Mouse (Mus musculus): ENCODE measurements around the gene D16Ertd472e. TPM values are rescaled to one million over a fixed set of nuclear protein-coding genes. Genes with fewer than 3 reads are reported as not detected.
"Not testable (repeated sequence)": the region's sequence is repeated elsewhere in the genome, so short reads cannot be mapped to it uniquely, and the experiment has no call there.

D16Ertd472e gene
- total RNA-seq, 1 experiment: 23.7 TPM

- no peak overlapping the region for H3K9ac ChIP-seq (ENCODE audit: insufficient read depth, low read depth, low read length, poor library complexity, severe bottlenecking)
- TF ChIP-seq CHD2 (IDR thresholded peaks at IDR 0.05; ENCODE audit: low read depth, low read length): no peak
- TF ChIP-seq ZNF384 (IDR thresholded peaks at IDR 0.05; ENCODE audit: low read depth, low read length): no peak
- no peak for TF ChIP-seq ZC3H11A (IDR thresholded peaks at IDR 0.05; ENCODE audit: borderline replicate concordance, low read depth, low read length)
- TF ChIP-seq HCFC1 (IDR thresholded peaks at IDR 0.05; ENCODE audit: borderline replicate concordance, insufficient read depth, low read length): no peak
- no peak for TF ChIP-seq MAFK (IDR thresholded peaks at IDR 0.05; ENCODE audit: insufficient read depth, low read depth, low read length)
- H3K27ac ChIP-seq (ENCODE audit: insufficient read depth, low read depth, low read length, poor library complexity, severe bottlenecking): no peak overlapping the region
- H3K4me1 ChIP-seq (ENCODE audit: control insufficient read depth in 2 of 2, insufficient read depth in 2 of 2, low read length in 2 of 2, poor library complexity in 1 of 2): no peaks in the 10 kb centered on the region
- no peak for DNase-seq (ENCODE audit: low read depth, low spot score)
- no peaks in the 10 kb centered on the region for H3K36me3 ChIP-seq (ENCODE audit: control insufficient read depth, insufficient read depth, low read length, poor library complexity, severe bottlenecking)
- H3K4me3 ChIP-seq (ENCODE audit: insufficient read depth in 1 of 2, low read depth in 1 of 2, low read length in 2 of 2, poor library complexity in 1 of 2, severe bottlenecking in 1 of 2): no peak overlapping the region
- no peaks in the 10 kb centered on the region for H3K9me3 ChIP-seq (ENCODE audit: control insufficient read depth, insufficient read depth, low read depth, low read length)
- in situ Hi-C loops (cut with MboI; ENCODE audit: low sequenced_read_pairs in 2 of 2, unreplicated experiment in 2 of 2): no loop called here
Measured at GRCm38 (mm10) chr16:78511526-78511925, 65.0 kb downstream of the D16Ertd472e start.

DNA sequence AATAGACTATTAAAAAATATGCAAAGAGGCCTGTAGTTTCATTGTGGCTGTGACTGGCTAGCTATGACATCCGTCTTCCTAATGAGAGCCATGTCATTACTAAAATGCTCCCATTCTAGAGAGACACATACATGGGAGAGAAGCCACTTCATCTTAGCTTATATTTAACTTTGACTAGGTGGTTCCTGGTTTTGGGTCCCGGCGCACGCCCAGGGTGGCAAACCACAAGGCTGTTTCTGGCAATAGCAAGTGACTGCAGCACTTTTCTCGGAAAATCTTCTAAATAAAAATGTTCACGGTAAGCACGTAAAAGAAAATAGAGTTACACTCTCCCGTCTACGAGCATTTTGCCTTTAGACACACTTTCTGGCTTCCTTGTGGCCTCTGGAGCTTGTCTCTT, 74.0 kb downstream of the D16Ertd472e start:
- TF ChIP-seq HCFC1 (IDR thresholded peaks at IDR 0.05; ENCODE audit: borderline replicate concordance, insufficient read depth, low read length): no peak
- TF ChIP-seq MAFK (IDR thresholded peaks at IDR 0.05; ENCODE audit: insufficient read depth, low read depth, low read length): no peak
- no peak for TF ChIP-seq ZC3H11A (IDR thresholded peaks at IDR 0.05; ENCODE audit: borderline replicate concordance, low read depth, low read length)
- TF ChIP-seq CHD2 (IDR thresholded peaks at IDR 0.05; ENCODE audit: low read depth, low read length): no peak
- TF ChIP-seq ZNF384 (IDR thresholded peaks at IDR 0.05; ENCODE audit: low read depth, low read length): no peak
- Histone ChIP-seq H3K9me3 (ENCODE audit: control insufficient read depth, insufficient read depth, low read depth, low read length) (no peaks in the 10 kb centered on the region), H3K9ac (ENCODE audit: insufficient read depth, low read depth, low read length, poor library complexity, severe bottlenecking) (no peak overlapping the region), H3K4me3 (ENCODE audit: insufficient read depth in 1 of 2, low read depth in 1 of 2, low read length in 2 of 2, poor library complexity in 1 of 2, severe bottlenecking in 1 of 2) (no peak overlapping the region), H3K27ac (ENCODE audit: insufficient read depth, low read depth, low read length, poor library complexity, severe bottlenecking) (no peak overlapping the region), H3K4me1 (ENCODE audit: control insufficient read depth in 2 of 2, insufficient read depth in 2 of 2, low read length in 2 of 2, poor library complexity in 1 of 2) (no peaks in the 10 kb centered on the region), H3K36me3 (ENCODE audit: control insufficient read depth, insufficient read depth, low read length, poor library complexity, severe bottlenecking) (no peaks in the 10 kb centered on the region)
- no peak for DNase-seq (ENCODE audit: low read depth, low spot score)
- in situ Hi-C loops (cut with MboI; ENCODE audit: low sequenced_read_pairs in 2 of 2, unreplicated experiment in 2 of 2): no loop called here

- H3K36me3 ChIP-seq (ENCODE audit: control insufficient read depth, insufficient read depth, low read length, poor library complexity, severe bottlenecking); DNase-seq (ENCODE audit: low read depth, low spot score); H3K27ac ChIP-seq (ENCODE audit: insufficient read depth, low read depth, low read length, poor library complexity, severe bottlenecking); H3K9ac ChIP-seq (ENCODE audit: insufficient read depth, low read depth, low read length, poor library complexity, severe bottlenecking); H3K9me3 ChIP-seq (ENCODE audit: control insufficient read depth, insufficient read depth, low read depth, low read length); H3K4me1 ChIP-seq (ENCODE audit: control insufficient read depth in 2 of 2, insufficient read depth in 2 of 2, low read length in 2 of 2, poor library complexity in 1 of 2); in situ Hi-C loops (cut with MboI; ENCODE audit: low sequenced_read_pairs in 2 of 2, unreplicated experiment in 2 of 2): not testable (repeated sequence)
- 0 out of 4 replicates have a peak overlapping the region, but pooled peaks of 1 of the 2 experiments have one; percentile 2 for H3K4me3 ChIP-seq (ENCODE audit: insufficient read depth in 1 of 2, low read depth in 1 of 2, low read length in 2 of 2, poor library complexity in 1 of 2, severe bottlenecking in 1 of 2)
Measured at GRCm38 (mm10) chr16:78492696-78493095, 83.8 kb downstream of the D16Ertd472e start.

DNA sequence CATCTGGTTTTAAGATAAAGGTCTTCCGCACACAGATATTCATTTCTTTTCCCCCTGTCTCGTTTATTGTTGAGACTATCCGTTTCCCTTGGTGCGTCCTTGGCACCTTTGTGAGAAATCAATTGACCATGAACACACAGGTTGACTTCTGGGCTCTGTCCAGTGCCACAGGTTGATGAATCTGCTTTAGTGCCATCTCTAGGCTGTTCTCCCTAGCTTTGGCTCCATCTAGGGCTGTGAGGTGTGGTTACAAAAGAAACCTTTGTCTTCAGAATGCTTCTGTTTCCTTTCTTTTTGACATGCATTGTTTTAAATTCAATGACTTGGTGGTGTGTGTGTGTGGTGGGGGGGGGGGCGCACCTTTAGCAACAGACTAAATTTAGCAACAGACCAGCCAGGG, 85.7 kb downstream of the D16Ertd472e start:
- H3K4me1 ChIP-seq (ENCODE audit: control insufficient read depth in 2 of 2, insufficient read depth in 2 of 2, low read length in 2 of 2, poor library complexity in 1 of 2): peaks cover 3 to 9% of the 10 kb centered on the region in 2 experiments; a peak in 2 of 4 replicates
- peak overlapping the region; percentile 61; the same call in 1 of the 2 replicates for H3K9ac ChIP-seq (ENCODE audit: insufficient read depth, low read depth, low read length, poor library complexity, severe bottlenecking)
- no peaks in the 10 kb centered on the region for H3K9me3 ChIP-seq (ENCODE audit: control insufficient read depth, insufficient read depth, low read depth, low read length)
- H3K36me3 ChIP-seq (ENCODE audit: control insufficient read depth, insufficient read depth, low read length, poor library complexity, severe bottlenecking): no peaks in the 10 kb centered on the region; the same call in none of the 2 replicates
- peak; percentile 34 for DNase-seq (ENCODE audit: low read depth, low spot score)
- TF ChIP-seq ZC3H11A (IDR thresholded peaks at IDR 0.05; ENCODE audit: borderline replicate concordance, low read depth, low read length): no peak
- no peak; the same call in 1 of the 2 replicates for TF ChIP-seq CHD2 (IDR thresholded peaks at IDR 0.05; ENCODE audit: low read depth, low read length)
- peak overlapping the region; percentile 87; the same call in 1 of the 2 replicates for H3K27ac ChIP-seq (ENCODE audit: insufficient read depth, low read depth, low read length, poor library complexity, severe bottlenecking)
- in situ Hi-C loops (cut with MboI; ENCODE audit: low sequenced_read_pairs in 2 of 2, unreplicated experiment in 2 of 2): no loop called here
- H3K4me3 ChIP-seq (ENCODE audit: insufficient read depth in 1 of 2, low read depth in 1 of 2, low read length in 2 of 2, poor library complexity in 1 of 2, severe bottlenecking in 1 of 2): peak overlapping the region in 1 of 2 experiments; percentile 18; a peak in 2 of 4 replicates

Other genes starting within 250 kb of the D16Ertd472e start
- gene Btg3, start 199.5 kb downstream of the D16Ertd472e start, total RNA-seq (2012; rRNA removed): 14.3 and 27.9 TPM in 2 replicates